Mouse (Mus musculus) splenic B cell, adult 2 months (primary cell): ENCODE measurements at regions not wholly inside any gene's neighbourhood (a gene's known extent, or its start where the extent isn't known, plus 50 kb on each side); places are given as distances from the start of the nearest gene placed in this dataset.

Experiments
- DNase-seq: peaks from one replicate; pipeline ENCODE4 v3.0.0-alpha.2; 2011; ENCODE audit warnings: low read depth, low spot score
- H3K27me3 ChIP-seq: 2 replicates; pipeline ENCODE4 v1.6.1; 2012; ENCODE audit warnings: mild to moderate bottlenecking, low read length, moderate library complexity, mixed read lengths; ENCODE audit not compliant: control insufficient read depth, poor library complexity, insufficient read depth, severe bottlenecking
- H3K36me3 ChIP-seq: 2 replicates; pipeline ENCODE4 v1.6.1; 2012; ENCODE audit warnings: mild to moderate bottlenecking, low read length, moderate library complexity, mixed read lengths; ENCODE audit not compliant: control insufficient read depth, poor library complexity, insufficient read depth, severe bottlenecking

- H3K27me3 ChIP-seq: no peaks in the 10 kb centered on the region
- peak; percentile 8 for DNase-seq
- H3K36me3 ChIP-seq: no peaks in the 10 kb centered on the region
These were observed 141.0 kb downstream of the Ogfrl1 start for GRCm38 (mm10) chr1:23256630-23257001.

GRCm38 (mm10) chr1:23255925-23256629 is 141.5 kb downstream of the Ogfrl1 start:
- H3K36me3 ChIP-seq: no peaks in the 10 kb centered on the region
- peak; percentile 75 for DNase-seq
- H3K27me3 ChIP-seq: no peaks in the 10 kb centered on the region

GRCm38 (mm10) chr1:23254235-23254634 is 143.3 kb downstream of the Ogfrl1 start:
- no peak for DNase-seq
- no peaks in the 10 kb centered on the region for H3K36me3 ChIP-seq
- H3K27me3 ChIP-seq: no peaks in the 10 kb centered on the region

GRCm38 (mm10) chr1:23231522-23231921 is 129.5 kb upstream of the 4933415F23Rik start:
- H3K36me3 ChIP-seq: no peaks in the 10 kb centered on the region
- no peak for DNase-seq

GRCm38 (mm10) chr1:23228478-23228877 is 126.4 kb upstream of the 4933415F23Rik start:
- H3K27me3 ChIP-seq: no peaks in the 10 kb centered on the region
- no peak for DNase-seq
- no peaks in the 10 kb centered on the region for H3K36me3 ChIP-seq

More at GRCm38 (mm10) chr1:23231522-23231921, 129.5 kb upstream of the 4933415F23Rik start:
- H3K27me3 ChIP-seq: no peaks in the 10 kb centered on the region

- DNase-seq: no peak
- Histone ChIP-seq H3K27me3 (no peaks in the 10 kb centered on the region), H3K36me3 (no peaks in the 10 kb centered on the region)
These were observed 112.6 kb upstream of the 4933415F23Rik start for GRCm38 (mm10) chr1:23214462-23215158.

GRCm38 (mm10) chr1:23207843-23208242 is 105.8 kb upstream of the 4933415F23Rik start:
- no peaks in the 10 kb centered on the region for H3K27me3 ChIP-seq
- no peaks in the 10 kb centered on the region for H3K36me3 ChIP-seq
- no peak for DNase-seq

GRCm38 (mm10) chr1:23207024-23207423 is 105.0 kb upstream of the 4933415F23Rik start:
- DNase-seq: no peak
- Histone ChIP-seq H3K27me3 (no peaks in the 10 kb centered on the region), H3K36me3 (no peaks in the 10 kb centered on the region)

- no peak for DNase-seq
These were observed 100.7 kb upstream of the 4933415F23Rik start for GRCm38 (mm10) chr1:23202511-23203435.

GRCm38 (mm10) chr1:23200460-23200859 is 98.4 kb upstream of the 4933415F23Rik start:
- DNase-seq: no peak
- H3K27me3 ChIP-seq: no peaks in the 10 kb centered on the region
- H3K36me3 ChIP-seq: no peaks in the 10 kb centered on the region

More at GRCm38 (mm10) chr1:23202511-23203435, 100.7 kb upstream of the 4933415F23Rik start:
- Histone ChIP-seq H3K36me3 (no peaks in the 10 kb centered on the region), H3K27me3 (no peaks in the 10 kb centered on the region)

- no peak for DNase-seq
- H3K27me3 ChIP-seq: no peaks in the 10 kb centered on the region
- H3K36me3 ChIP-seq: no peaks in the 10 kb centered on the region
These were observed 88.4 kb upstream of the 4933415F23Rik start for GRCm38 (mm10) chr1:23190316-23191005.

- Histone ChIP-seq H3K36me3 (no peaks in the 10 kb centered on the region), H3K27me3 (no peaks in the 10 kb centered on the region)
- no peak for DNase-seq
These were observed 87.7 kb upstream of the 4933415F23Rik start for GRCm38 (mm10) chr1:23189790-23190189.

GRCm38 (mm10) chr1:23188216-23188615 is 86.2 kb upstream of the 4933415F23Rik start:
- Histone ChIP-seq H3K27me3 (no peaks in the 10 kb centered on the region), H3K36me3 (no peaks in the 10 kb centered on the region)
- no peak for DNase-seq

- H3K27me3 ChIP-seq: no peaks in the 10 kb centered on the region
- no peaks in the 10 kb centered on the region for H3K36me3 ChIP-seq
- no peak for DNase-seq
These were observed 85.6 kb upstream of the 4933415F23Rik start for GRCm38 (mm10) chr1:23187446-23188206.
